Mouse (Mus musculus) thymus, adult 2 months (tissue): Measurements from ENCODE around the gene Ptges3.

Experiments
- CTCF ChIP-seq: fragments of 200-500 bp; IDR thresholded peaks from 2 replicates; pipeline ENCODE4 v1.5.1; 2012; ENCODE audit warnings: mild to moderate bottlenecking, control low read depth, low read length, moderate library complexity, borderline replicate concordance; ENCODE audit not compliant: control insufficient read depth, poor library complexity, insufficient read depth; ENCODE audit errors: extremely low read depth
- POLR2A ChIP-seq: fragments of 200-500 bp; IDR thresholded peaks from 2 replicates; pipeline ENCODE4 v1.6.1; 2012; ENCODE audit warnings: mild to moderate bottlenecking, low read length, control low read depth, moderate library complexity; ENCODE audit not compliant: control insufficient read depth, poor library complexity, insufficient read depth; ENCODE audit errors: extremely low read depth

DNA sequence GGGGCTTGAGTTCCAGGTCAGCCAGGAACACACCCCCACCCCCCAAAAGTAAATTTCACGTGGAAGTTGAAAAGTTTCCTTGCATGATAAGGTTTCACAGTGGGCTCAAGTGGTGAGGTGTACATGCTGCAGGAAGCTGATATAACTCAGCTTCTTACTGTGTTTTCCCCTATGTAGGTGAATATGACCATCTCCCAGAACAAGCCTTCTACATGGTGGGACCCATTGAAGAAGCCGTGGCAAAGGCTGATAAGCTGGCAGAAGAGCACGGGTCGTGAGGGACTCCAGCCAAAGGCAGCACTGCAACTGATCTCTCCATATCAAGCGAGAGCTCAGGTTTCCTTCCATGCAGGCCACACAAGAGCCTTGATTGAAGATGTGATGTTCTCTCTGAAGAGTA lies 31.1 kb downstream of the Ptges3 start:
- TF ChIP-seq POLR2A, result no peak
- TF ChIP-seq CTCF, result no peak
